Mouse (Mus musculus) adrenal gland, postnatal 14 days (tissue): Measurements from ENCODE around the gene Clec14a. TPM values are rescaled to one million over a fixed set of nuclear protein-coding genes. Genes with fewer than 3 reads are reported as not detected.
A peak's percentile ranks its signal among the peaks of the same experiment; 100 is the strongest.

ENCODE experiments used
- DNase-seq: peaks from one replicate; pipeline ENCODE4 v3.0.0; 2021; ENCODE audit warnings: mixed read lengths
- long read RNA-seq, 2 experiments: library from polyadenylated mRNA; stranded (forward); transcript quantifications; one replicate each; pipeline ENCODE4 v2.0.0; 2021
- total RNA-seq: library from RNA; stranded (reverse); gene quantifications from 2 replicates; pipeline ENCODE4 v1.2.3, GENCODE M21; 2021

Clec14a gene
- 15.1 and 20.0 TPM in 2 replicates for total RNA-seq
- long read RNA-seq, experiment 1, full-length matches to known transcripts: 36 of 36 reads
- long read RNA-seq, experiment 1, partial matches to known transcripts: 0 of 36 reads
- long read RNA-seq, experiment 1, other reads (novel, unspliced or antisense): 0 of 36 reads
- long read RNA-seq, experiment 2, full-length matches to known transcripts: 27 of 27 reads
- long read RNA-seq, experiment 2, partial matches to known transcripts: 0 of 27 reads
- long read RNA-seq, experiment 2, other reads (novel, unspliced or antisense): 0 of 27 reads

DNA sequence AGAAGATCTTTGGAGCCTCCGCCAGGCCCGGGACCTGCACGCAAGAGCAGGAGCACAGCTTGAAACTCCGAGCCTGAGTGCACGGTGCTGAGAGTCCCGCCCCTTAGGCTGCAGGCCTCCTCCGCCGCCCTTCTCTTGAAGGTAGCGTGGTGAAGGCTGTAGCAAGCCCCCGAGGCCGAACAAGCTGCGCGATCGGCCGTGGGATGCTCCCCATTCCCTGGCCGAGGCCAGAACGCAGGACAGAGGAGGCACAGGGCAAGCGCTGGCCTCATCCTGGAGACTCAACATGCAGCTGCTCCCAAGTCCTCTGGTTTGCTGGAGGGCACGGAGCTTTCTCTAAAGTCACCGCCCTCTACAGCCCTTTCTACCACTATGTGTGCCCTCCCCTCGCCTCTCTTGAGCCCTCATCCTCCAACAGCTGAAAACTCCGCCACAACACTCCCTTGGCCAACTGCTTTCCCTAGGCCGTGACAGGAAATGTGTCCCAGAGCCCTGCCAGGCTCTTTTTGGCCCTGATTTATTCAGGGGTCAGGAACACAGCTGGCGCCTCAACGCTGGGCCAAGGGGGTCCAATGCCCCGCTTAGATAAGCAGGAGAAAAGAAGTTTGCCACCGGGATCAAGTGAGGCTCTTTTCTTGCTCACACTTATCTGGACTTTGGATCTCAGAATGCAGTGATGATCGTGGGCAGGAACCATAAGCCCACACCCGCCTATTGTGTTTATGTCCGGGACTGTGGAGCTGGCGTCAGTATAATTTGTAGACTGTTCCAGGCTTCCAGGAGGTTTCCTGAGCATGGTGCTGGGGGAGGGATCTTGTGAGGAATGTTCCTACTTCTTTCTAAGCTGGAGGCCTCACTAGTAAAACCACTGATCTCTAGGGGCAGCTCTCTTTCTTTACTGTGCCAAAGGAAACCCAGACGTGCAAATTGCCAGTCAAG is at the start of gene Clec14a:
Gene Clec14a, minus strand, starts transcription at position 728 of the 939 bp plus-strand sequence.
- peak; percentile 55 for DNase-seq

DNA sequence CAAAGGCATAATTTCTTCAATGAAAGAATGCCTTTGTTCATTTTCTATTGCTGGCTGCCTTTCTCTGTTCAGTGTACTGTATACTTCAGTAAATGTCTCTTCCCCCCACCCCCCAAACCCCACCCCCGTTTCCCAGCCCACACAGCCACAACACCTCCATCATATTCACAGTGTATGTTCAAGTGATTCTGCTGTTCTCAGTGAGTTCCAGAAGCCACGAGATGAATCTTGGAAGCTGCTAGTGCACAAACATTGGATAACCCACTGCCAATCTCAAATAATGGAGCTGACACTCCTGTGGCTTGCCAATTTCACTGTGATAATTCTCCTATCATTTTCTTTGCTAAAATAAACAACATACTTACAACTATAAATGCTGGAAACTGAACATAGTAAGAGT is 38.7 kb upstream of the Clec14a start:
- DNase-seq: no peak

DNA sequence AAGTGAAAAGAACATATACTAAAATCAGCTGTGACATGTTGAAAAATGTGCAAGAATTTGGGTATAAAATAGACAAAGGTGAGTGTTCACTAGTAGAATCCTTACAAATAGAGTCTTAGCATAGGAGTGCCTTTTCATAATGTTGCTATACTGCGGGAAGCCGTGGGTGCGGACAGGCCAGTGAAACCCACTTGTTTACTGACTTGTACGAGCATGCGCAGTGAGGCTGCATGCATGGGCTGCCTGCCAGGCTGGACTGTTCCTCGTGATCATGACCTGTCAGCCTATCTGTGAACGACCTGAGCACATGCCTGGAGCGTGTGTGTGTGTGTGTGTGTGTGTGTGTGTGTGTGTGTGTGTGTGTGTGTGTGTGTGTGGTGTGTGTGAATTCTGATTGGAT is 37.3 kb upstream of the Clec14a start:
- DNase-seq: peak; percentile 40

DNA sequence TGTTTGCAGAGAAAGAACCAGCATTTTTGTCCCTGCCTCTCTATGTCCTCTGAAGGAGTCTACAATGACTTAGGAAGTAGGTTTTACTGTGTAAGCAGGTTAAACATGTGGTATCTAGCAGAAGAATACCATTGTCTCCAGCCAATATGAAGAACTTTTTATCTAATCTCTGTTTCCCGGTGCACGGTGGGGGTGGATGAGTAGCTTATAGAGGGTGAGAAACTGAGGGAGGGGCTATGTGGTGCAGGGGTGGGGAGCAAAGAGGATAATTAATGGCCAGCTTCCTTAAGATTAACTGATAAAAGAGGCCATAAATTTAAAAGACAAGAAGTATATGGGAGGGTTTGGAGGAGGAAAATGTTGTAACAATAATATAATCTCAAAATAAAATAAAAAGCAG is 36.5 kb upstream of the Clec14a start:
- DNase-seq: no peak

- peak; percentile 4 for DNase-seq
Measured at GRCm38 (mm10) chr12:58296980-58297379, 27.9 kb upstream of the Clec14a start.

- no peak for DNase-seq
Measured at GRCm38 (mm10) chr12:58285912-58286311, 16.8 kb upstream of the Clec14a start.

- DNase-seq: no peak
Measured at GRCm38 (mm10) chr12:58270520-58270919, 1.4 kb upstream of the Clec14a start.

GRCm38 (mm10) chr12:58269505-58269904 is 415 bp upstream of the Clec14a start:
- no peak for DNase-seq

DNA sequence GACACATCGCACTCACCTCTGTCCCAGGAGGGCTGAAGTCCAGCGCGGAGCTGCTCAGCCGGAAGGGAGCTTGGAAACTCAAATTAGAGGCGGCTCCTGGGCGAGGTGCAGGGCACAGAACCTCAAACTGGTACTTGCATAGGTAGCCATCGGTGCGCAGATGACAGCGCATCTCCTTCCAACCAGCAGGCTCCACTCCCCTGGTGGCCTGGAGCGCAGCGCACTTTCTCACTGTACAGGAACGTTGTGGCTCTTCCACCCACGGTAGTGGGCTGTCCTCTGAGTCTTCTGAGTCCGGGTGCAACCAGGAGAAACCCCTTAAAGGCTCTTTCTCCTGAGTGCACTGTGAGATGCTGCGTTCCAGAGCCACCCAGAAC is 916 bp downstream of the Clec14a start:
- DNase-seq: peak; percentile 16

DNA sequence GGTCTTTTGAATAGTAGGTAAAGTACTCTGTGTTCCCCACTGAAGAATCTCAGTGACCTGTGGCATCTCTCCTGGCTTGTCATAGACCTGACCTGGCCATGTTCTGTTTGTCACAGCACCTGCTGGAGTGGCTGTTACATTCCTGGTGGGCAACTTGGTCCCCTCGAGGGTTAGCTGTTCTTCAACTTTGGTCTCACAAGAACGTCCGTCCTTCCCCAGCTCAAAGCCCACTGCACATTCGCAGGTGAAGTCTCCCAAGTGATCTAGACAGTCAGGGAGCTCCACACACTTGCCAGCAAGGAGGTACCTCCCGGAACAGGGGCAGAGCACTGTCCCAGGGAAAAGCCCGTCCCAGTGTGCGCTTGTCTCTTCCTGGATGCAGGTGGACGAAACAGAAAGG is 1.3 kb downstream of the Clec14a start:
- no peak for DNase-seq

GRCm38 (mm10) chr12:58251901-58252300 is 17.2 kb downstream of the Clec14a start:
- DNase-seq: no peak

DNA sequence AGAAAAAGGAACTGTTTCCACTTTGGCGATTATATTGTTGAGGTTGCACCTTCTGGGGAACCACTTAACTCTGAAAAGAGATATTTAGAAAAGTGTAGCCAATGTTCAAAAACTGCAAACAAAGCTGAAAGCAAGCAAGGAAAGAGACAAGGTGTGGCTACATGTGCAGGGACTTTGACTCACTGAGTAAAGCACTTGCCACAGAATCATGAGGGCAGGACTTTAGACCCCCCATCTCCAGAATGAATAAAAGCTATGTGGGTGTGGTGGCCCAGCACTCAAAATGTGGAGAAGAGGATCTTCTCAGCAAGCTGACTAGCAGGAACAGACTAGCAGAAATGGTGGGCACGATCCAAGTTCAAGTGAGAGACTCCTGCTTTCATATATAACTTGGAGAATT is 36.6 kb downstream of the Clec14a start:
- DNase-seq: no peak

DNA sequence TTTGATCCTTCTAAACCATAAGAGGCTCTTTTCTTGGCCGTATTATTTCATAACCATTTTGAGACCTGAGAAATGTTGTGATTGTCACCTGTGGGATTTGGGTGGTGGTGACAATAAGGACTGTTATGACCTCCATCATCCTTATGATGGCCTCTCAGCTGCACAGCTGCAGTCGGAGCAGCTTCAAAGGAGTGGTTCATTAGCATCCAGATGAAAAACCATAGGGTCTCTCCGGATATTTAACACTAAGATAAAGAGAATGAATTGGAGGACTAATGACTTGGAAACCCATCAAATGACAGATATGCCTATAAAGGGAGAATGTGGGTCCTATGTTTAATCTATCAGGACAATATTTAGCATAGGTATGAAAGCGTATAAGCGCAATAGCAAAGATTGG is 43.4 kb downstream of the Clec14a start:
- no peak for DNase-seq

- no peak for DNase-seq
Measured at GRCm38 (mm10) chr12:58219078-58219477, 50.0 kb downstream of the Clec14a start.

DNA sequence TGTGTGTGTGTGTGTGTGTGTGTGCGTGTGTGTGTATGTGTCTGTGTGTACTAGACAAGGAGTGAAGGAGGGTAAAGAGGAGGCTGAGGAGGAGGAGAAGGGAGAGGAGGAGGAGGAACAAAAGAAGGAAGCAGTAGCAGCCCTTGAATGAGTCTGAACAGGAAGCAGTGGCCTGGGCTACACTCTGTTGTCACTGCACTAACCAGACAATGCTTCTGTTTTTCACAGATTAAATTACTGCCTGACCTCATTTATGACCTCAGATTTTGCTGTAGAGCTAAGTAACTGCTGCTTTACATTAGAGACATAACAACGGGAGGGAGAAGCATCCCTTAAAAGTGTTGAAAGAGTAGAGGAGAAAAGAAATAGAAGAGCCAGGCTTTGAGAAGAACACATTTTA is 52.9 kb downstream of the Clec14a start:
- no peak for DNase-seq

Other genes with a start within 250 kb of the Clec14a start
- not detected in 2 replicates for gene Sstr1, start 57.5 kb downstream of the Clec14a start, total RNA-seq